Mouse (Mus musculus) olfactory bulb, adult 2 months (tissue): ENCODE results near the gene Tial1.

Experiments used
- CTCF ChIP-seq: fragments of 200-500 bp; IDR thresholded peaks from 2 replicates; pipeline ENCODE4 v1.5.1; 2012; ENCODE audit warnings: low read depth, mild to moderate bottlenecking, low read length, moderate library complexity; ENCODE audit not compliant: insufficient read depth
- POLR2A ChIP-seq: fragments of 200-500 bp; IDR thresholded peaks from 2 replicates; pipeline ENCODE4 v1.6.1; 2012; ENCODE audit warnings: mild to moderate bottlenecking, low read depth, low read length, moderate library complexity; ENCODE audit not compliant: insufficient read depth

DNA sequence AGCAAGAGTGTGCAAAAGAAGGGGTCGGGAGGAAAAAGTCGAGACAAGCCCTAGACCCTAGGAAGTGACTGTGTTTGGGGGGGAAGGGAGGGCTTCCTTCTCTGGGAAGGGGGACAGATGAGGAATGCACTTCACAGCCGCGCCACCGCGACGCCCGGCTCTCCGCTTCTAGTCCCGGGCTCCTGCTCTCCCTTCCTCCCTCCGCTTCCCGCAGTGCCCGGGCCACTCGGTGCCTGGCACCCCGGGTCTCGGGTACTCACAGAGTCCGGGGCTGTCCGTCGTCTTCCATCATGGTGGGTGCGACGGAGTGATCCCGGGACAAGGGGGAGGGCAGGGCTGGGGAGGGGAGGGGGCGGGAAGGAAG lies 670 bp downstream of the Tial1 start:
- no peak for TF ChIP-seq CTCF
- no peak for TF ChIP-seq POLR2A
